Mouse (Mus musculus) right cerebral cortex, postnatal 14 days (tissue): Measurements from ENCODE around the gene Smyd5.

Experiments
- DNase-seq: peaks from one replicate; pipeline ENCODE4 v3.0.0; 2022

The Smyd5 gene

DNA sequence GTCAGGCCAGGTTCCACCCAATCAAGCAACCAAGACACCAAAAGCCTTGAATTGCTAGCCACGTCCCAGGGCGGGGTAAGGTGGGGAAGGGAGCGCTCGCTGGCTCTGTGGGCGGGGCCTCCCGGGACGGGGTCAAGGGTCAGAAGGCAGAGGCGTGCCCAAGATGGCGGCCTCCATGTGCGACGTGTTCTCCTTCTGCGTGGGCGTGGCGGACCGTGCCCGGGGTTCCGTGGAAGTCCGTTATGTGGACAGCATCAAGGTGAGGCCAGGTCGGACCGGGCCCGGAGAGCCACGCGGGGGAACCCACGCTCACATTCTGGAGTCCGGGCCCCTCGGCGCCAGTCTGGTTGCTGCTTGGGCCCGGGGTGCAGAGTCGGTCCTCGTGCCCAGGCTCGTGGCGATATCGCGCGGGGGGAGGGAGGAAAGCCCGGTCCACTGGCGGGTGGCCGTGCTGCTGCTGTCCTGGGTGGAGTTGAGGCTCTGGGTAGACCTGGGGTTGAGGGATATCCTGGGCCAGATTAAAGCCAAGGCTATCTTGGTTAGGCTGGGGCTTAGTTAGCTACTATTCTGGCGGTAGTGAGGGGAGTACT is at the start of gene Smyd5:
Gene Smyd5 (plus strand): TSS at position 148 of the 590 bp plus-strand sequence.
- DNase-seq, result peak; percentile 86

DNA sequence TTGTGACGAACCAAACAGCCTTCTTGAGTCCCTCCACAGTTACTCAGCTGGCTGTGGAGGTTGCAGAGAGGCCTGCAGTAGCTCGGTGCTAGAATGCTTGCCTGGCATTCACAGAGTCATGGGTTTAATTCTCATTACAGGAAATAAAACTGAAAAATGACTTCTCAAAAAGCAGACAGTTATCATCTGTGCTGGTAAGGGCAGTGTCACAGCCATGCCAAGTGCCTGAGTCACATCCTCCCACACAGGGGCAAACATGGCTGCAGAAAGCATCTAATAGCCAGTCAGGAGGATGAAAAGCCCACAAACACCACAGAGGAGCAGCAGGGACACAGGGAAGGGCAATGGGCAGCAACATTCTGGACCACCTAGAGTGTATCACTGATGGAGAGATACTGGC is 49.0 kb upstream of the Smyd5 start:
- DNase-seq, result no peak

DNA sequence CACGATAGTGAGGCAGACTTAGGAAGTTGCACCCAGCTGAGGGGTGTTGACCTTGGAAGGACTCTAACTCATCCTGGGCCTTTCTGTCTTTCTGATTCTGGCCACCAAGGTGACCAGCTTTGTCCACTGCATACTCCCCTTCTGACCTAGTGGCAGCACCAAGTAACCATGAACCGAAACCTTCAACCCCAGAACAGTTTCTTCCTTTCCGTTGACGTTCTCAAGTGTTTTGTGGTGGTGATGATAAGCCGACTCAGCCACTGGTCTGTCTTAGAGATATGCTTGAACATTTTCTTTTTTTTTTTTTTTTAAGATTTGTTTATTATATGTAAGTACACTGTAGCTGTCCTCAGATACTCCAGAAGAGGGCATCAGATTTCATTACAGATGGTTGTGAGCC is 43.2 kb upstream of the Smyd5 start:
- no peak for DNase-seq

DNA sequence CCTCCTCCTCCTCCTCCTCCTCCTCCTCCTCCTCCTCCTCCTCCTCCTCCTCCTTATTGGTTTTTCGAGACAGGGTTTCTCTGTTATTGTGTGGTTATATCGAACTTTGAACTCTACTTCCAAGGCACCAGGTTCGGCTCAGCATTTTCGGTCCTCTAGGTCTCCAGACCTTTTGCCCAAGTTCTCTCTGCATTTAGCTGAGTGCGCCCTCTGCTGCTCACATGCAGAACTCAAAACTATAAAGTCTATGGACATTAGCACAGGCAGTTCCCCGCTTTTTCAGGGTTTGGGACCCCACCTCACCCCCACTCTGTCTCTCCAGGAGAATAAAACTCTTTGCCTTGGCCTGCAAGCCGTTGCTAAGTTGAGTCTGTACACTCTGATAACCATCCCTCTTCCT is 40.0 kb upstream of the Smyd5 start:
- peak; percentile 69 for DNase-seq

DNA sequence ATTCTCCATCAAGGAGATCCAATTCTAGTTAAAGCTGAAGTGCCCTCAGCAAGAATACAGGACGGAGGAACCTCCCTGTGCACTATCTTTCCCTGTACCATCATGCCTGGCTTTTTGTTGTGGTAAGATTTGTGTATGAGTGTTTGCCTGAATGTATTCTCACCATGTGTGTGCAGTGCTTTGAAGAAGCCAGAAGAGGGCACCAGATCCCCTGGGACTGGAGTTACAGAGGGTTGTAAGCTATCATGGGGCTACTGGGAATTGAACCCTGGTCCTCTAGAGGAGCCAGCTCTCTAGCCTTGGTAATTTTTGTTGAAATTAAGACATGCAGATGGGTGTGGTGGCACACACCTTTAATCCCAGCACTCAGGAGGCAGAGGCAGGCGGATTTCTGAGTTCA is 36.4 kb upstream of the Smyd5 start:
- DNase-seq, result no peak

DNA sequence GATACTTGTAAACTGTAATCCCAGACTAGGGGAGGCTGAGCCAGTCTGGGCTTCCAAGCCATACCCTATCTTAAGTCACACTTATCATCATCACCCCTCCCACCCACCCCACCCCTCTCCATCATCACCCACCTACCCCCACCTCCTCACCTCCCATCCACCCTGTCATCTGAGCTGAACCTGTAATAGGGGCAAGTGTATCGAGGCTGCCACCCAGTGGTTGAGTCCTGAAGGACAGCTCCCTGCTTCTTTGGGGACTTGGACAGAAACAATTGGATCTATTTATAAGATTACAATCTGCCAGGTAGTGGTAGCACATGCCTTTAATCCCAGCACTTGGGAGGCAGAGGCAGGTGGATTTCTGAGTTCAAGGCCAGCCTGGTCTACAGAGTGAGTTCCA is 34.6 kb upstream of the Smyd5 start:
- peak; percentile 33 for DNase-seq

DNA sequence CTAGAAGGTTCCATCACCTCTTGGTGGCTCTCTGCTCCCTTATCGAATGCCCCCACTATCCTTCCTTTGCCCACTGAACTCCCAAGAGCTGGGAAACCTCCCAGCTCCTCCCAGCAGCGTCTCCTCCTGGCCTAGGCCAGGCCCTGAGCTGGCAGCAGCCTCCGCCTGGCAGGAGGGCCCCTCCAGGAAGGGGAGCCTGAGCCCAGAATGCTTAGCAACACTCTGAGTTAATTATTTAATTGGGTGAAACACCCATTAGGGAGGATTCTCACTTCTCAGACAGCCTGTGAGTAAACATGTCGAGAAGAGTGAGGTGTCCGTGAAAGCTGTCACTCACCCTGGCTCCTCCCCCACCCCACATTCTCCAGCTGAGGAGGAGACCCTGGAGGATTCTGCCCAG is 32.1 kb upstream of the Smyd5 start:
- DNase-seq, result no peak

DNA sequence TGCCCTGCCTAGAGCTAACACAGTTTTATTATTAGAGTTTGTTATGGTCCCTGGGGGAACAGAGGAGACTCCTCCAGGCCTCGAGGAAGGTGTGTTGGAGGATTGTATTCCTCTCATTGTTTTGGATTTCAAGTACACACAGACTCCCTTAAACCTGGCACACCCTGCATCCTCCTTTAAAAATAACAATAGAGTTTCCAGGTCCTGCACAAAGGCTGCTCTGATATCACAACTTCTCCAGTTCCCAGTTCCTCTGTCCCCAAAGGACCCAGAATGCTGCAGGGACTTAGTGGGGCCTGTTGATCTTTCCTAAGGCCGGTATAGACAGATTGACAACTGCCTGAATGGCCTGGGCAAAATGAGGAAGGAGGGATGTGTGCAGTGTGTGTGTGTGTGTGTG is 29.2 kb upstream of the Smyd5 start:
- DNase-seq, result no peak

DNA sequence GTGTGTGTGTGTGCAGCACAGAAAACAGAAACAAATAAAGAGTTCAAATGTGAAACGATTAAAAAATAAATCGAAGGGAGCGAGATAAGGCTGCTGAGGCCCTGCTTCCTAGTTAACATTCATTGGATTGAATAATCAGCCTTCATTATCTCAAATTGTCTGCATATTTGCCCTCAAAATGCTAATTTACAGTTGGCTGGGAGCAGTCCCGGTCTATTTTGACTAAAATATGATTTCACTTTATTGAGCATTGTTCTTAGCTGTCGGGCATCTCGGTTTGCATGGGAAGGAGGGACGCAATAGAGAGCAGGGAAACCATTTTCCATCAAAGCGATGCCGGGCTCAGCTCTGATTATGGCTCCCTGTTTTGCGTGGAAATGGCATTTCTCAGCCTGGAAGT is 28.8 kb upstream of the Smyd5 start:
- no peak for DNase-seq

DNA sequence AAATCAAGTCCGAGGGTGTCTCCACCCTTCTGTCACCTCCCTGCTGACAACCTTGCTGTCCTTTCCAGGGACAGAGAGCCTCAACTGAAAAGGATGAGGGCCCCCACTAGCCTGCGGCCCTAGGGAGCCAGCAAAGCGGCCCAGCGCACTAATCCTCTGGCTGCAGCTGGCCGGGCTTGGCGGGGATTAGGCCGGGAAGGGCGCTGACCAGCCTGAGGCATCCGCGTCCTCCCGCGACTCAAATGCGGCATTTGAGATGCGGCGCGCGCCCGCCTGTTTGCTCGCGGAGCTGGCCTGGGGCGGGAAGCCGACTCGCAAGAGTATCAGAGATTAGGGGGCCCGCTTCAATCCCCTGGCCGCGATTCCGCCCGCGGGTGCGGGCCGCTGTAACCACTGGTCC is 22.8 kb upstream of the Smyd5 start:
- peak; percentile 19 for DNase-seq

DNA sequence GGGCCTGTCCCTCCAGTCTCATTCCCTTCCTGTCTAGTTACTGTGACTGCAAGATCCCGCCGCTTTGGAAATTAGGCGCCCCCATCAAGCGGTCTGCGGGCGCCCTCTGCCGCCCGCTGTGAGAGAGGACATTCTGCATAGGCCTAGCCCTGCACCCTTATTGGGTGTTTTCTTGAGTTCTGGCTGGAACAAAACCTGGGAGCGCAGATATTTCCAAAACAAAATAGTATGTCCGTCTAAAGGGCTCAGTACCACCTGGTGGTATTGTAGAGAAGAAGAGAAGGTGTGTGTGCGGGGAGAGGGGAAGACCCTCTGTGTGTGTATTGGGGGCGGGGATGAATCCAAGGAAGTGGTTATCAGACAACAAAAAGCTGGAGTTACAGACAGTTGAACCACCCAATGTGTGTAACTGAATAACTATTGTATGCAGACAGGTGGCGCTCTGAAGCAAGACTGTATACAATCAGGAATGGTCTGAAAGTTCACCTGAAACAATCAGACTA is 21.0 kb upstream of the Smyd5 start:
- peak; percentile 56 for DNase-seq

DNA sequence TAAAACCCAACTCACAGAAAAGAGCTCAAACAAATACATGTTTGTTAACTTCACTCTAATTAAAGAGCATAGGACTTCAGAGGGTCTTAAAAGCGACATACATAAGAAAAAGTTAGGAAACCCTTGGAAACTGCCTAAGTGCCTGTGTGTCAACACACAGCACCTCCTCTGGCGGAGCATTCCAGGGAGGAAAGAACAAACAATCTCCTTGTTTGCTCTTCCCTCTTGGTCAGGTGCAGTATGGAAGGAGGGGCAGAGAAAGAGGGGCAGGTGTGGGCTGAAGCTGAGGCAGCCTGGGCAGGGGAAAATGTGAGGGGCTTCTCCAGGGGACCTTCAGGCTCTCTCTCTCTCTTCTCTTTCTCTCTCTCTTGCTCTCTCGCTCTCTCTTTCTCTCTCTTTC is 16.0 kb upstream of the Smyd5 start:
- DNase-seq, result no peak

DNA sequence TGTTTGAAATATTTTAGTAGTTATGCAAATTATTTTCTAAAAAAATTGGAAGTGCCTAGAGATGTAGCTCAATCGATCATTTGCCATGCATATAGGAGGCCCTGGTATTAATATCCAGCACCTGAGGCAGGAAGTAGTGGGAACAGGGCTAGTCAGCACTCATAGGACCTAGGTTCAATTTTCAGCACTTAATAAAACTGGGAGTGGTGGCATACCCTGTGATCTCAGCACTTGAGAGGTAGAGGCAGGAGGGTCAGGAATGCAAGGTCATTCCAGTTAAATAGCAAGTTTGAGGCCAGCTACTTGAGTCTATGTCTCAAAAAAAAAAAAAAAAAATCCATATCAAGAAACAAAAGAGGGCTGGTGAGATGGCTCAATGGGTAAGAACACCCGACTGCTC is 12.6 kb upstream of the Smyd5 start:
- DNase-seq, result no peak

DNA sequence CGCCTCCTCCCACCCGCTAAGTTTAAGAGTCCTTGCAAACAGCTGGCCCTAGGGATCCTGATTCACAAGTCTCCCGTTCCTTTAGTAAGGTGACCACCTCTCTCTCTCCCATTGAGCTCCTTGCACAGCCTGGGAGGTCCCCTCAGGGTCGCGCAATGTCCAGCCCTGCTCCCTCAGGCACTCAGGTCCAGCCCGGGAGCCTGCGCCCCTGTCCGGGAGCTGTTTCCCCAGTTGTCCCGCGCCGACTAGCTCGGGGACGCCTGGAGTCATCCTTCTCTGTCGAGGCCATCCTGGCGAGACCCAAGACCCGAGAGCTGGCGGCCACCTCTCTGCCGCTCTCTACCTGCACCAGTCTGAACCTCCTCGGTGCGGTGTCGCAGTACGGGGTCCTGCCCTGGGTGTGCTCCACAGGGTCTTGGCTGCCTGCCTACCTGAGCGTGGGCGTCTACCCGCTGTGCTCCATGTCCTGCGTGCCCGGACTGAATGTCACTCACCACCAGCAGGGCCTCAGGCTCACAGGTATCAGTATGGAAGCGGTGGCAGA is 7.9 kb upstream of the Smyd5 start, which contains the start of gene Noto:
Gene Noto (plus strand): TSS at position 51 of the 544 bp plus-strand sequence.
- no peak for DNase-seq

DNA sequence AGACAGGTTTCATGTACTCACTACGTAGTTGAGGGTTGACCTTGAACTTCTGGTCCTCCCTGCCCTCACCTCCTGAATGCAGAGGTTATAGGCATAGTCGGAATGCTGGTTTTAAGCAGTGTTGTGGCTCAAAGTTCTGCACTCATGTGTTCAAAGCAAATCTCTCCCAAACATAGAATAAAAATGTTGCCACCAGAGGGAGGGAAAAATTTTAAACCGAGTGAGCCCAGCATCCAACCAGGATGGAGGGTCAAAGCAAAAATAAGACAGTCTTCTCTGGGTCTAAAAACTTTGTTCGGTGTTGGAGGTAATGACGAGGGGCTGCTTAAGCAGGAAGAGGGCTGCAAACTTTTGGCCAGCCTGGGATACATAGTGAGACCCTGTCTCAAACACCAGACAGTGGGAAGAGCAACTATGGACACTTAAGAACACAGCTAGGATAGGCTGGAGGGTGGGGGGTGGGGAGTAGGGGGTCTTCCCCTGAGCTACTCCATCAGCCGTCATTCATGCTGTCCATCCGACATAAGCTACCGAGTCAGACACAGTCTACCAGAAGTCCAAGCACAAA is 431 bp upstream of the Smyd5 start:
- DNase-seq, result no peak

DNA sequence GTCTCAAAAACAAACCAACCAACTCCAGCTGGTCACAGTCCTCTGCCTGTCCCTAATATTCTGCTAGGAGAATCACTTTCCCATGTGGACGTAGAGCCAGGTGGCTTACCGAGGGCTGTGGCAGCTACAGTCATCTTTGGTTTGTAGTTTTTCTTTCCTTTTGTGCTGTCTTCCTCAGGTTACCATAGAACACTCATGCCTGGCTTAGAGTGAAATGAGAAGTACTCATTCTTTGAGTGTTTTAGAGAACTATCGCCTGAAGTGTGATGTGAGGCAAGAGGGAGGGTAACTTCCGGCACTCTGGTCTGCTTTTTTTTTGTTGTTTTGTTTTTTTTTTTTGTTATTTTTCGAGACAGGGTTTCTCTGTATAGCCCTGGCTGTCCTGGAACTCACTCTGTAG is 2.1 kb downstream of the Smyd5 start:
- no peak for DNase-seq

DNA sequence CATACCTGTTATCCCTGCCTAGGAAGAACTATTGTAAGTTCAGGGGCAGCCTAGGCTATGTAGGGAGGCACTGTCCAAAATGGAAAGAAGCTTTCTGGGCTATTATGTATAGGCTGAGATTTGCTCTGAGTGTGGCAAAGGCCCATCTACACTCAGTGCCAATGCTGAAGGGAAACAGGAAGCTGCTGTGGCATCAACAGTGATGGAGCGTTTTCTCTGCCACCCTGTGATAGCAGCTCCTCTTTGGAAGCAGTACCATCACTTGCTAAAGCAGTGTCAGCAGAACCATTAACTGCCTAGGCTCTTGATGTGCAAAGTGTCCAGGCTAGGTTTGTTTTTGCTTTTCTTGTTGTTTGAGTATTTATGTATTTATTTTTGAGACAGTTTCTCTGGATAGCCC is 4.4 kb downstream of the Smyd5 start:
- DNase-seq, result no peak

DNA sequence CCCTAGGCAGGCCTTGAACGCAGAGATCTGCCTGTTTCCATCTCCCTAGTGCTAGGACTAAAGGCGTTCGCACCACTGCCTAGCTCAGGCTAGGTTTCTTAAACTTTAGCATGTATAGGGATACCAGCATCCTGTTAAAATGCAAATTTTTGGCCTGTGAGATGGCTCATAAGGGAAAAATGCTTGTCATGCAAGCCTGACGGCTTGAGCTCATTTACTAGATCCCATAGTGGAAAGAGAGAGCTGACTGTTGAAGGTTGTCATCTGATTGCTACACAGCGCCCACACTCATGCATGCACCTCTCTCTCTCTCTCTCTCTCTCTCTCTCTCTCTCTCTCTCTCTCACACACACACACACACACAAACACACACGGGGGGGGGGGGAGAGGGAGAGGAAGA is 4.8 kb downstream of the Smyd5 start:
- DNase-seq, result no peak

DNA sequence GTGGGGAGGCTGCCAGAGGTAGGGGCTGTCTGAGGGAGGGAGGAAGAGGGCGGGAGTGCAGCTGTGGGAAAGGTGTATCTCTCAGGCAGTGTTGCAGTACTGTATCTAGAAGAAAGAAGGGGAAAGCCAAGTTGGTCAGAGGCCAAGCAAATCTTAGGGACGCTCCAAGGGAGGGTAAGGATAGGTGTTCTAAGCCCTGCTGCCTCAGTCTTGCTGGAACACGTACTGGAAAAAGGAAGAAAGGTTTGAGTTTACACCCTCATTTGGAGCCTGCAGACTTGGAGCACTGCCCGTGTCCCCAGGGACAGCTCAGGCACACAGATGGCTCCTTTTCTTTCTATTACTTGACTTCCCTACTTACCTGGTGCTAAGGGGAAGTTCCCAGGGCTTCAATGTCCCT is 9.4 kb downstream of the Smyd5 start:
- DNase-seq, result no peak

DNA sequence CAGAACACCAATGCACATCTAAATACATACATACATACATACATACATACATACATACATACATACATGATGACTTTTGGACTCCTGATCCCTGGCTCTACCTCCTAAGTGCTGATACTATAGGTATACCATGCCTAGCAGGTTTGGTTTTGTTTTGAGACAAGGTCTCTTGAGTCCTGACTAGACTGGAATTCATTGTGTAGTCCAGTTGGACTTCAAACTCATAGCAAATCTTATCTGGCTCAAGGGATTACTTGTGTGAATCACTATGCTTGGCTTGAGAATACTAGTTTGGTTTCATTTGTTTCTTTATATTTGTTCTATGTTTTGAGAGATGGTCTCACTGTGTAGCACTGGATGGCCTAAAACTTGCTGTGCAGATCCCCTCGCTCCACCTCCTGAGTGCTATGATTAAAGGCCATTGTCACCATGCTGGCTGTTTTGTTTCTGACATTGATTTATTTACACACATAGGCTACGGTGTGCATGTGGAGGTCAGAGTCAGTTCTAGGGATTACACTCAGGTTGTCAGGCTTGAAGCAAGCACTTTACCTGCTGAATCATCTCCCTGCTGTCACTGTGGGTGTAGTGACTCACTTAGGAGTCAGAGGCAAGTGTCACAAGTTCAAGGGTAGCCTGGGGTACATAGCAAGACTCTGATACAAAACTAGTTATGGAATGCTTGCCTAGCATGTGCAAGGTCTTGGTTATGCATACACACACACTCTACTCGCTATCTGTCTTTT is 11.9 kb downstream of the Smyd5 start:
- DNase-seq, result no peak

DNA sequence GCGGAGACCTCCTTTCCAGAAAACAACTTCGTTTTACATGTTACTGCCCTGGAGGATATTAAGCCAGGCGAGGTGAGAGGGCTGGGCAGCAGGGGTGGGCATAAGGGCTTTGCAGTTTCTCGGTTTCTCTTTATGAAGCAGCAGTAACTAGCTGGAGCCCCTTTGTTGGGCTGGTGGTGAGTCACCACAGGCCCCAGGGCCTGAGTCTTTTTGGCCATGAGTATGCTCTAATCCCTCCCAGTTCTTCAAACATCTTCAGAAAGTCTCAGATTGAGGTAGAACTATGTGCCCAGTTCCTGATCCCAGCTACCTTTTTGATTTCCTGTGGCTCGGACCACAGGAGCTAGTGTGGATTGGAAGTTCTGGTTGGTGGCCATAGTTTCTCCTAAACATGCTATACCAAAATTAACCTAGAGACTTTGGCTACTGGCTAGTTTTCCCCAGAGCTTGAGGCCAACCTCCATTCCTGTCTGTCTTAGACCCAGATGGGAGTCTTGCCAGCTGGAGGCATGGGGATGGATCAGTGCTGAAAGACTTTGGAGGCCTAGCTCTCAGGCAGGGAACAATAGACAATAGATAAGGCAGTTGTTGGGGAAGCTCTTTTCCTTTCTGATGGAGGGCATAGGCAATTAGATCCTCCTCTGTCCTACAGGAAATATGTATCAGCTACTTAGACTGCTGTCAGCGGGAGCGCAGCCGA is 12.6 kb downstream of the Smyd5 start:
- DNase-seq, result no peak

DNA sequence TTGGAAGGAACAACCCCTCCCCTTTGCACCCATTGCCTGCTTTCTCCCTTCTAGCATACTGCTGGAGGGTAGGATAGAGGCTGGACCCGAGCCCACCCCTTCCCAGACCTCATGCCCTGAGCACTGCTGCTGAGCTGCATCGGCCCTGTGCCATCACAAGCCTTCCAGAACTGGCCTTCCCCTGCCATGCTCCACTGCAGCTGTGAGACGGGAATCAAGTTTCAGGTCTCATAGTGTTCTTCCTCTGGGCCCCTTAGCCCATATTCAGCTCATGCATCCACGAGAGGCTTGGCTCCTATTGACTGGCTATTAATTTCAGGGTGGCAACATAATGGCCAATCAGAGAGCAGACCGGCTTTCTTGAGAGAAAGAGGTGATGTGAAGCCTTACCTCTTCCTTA is 13.5 kb downstream of the Smyd5 start:
- DNase-seq, result no peak

DNA sequence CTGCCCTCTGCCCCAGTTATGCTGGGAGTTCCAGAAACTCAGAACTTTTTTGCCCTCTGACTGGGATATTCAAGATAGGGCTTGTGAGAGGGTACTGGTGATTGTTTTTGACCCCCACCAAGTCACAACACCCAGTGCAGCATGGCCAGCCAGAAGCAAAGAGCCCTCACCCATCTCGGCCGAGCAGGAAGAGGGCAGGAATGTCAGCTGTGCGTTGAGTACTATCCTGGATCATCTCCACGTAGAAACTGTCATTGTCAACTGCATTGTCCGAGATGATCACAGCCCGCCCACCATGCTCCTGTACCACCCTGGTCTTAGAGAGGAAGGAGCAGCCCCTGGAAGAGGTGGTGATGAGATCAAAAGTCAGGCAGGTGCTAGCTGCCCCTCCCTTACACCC is 15.6 kb downstream of the Smyd5 start:
- no peak for DNase-seq
